Mouse (Mus musculus) limb, embryonic 12.5 days (tissue): ENCODE results near the gene Trim71. TPM values are rescaled to one million over a fixed set of nuclear protein-coding genes. Genes with fewer than 3 reads are reported as not detected.

Experiments used
- ATAC-seq: fragments of 200-750 bp; cut with Nextera tagmentation; 2 replicates; pipeline ENCODE4 v1.8.0; 2017; ENCODE audit warnings: low read depth, moderate TSS enrichment; ENCODE audit not compliant: insufficient number of reproducible peaks, insufficient read depth, low FRiP score, low TSS enrichment
- H3K27ac ChIP-seq: fragments of 300-500 bp; sonication (generic); 2 replicates; pipeline ENCODE4 v1.5.1; 2016; ENCODE audit warnings: mild to moderate bottlenecking, moderate library complexity
- H3K27me3 ChIP-seq: fragments of 300-500 bp; sonication (generic); 2 replicates; pipeline ENCODE4 v1.6.1; 2016; ENCODE audit warnings: mild to moderate bottlenecking, moderate library complexity
- H3K36me3 ChIP-seq: fragments of 300-500 bp; sonication (generic); 2 replicates; pipeline ENCODE4 v1.6.1; 2016; ENCODE audit warnings: mild to moderate bottlenecking, moderate library complexity
- H3K4me1 ChIP-seq: fragments of 300-500 bp; sonication (generic); replicated peaks from 2 replicates; pipeline ENCODE4 v1.6.1; 2016
- H3K4me2 ChIP-seq: fragments of 300-500 bp; sonication (generic); 2 replicates; pipeline ENCODE4 v1.6.1; 2016; ENCODE audit warnings: mild to moderate bottlenecking, moderate library complexity
- H3K4me3 ChIP-seq: fragments of 300-500 bp; sonication (generic); replicated peaks from 2 replicates; pipeline ENCODE4 v1.5.1; 2016; ENCODE audit warnings: mild to moderate bottlenecking
- H3K9ac ChIP-seq: fragments of 300-500 bp; sonication (generic); replicated peaks from 2 replicates; pipeline ENCODE4 v1.6.1; 2016; ENCODE audit warnings: mild to moderate bottlenecking, moderate library complexity
- H3K9me3 ChIP-seq: fragments of 300-500 bp; sonication (generic); 2 replicates; pipeline ENCODE4 v1.6.1; 2016; ENCODE audit warnings: mild to moderate bottlenecking, moderate library complexity
- WGBS: fragments of 180-500 bp; shearing (Covaris S2); methylation state at CpG from one replicate; pipeline ENCODE4 v1.1.7; 2016; 5-methylcytosine and 5-hydroxymethylcytosine counted together
- polyA plus RNA-seq: library from polyadenylated mRNA; unstranded; fragments of >200 nt; fragmentation: Nextera tagmentation; extraction: Ambion mirVana; gene quantifications from 2 replicates; pipeline ENCODE4 v1.2.1, GENCODE M21; 2016

Gene Trim71
- polyA plus RNA-seq, 1 experiment from 2014 or later = 2.3 TPM

DNA sequence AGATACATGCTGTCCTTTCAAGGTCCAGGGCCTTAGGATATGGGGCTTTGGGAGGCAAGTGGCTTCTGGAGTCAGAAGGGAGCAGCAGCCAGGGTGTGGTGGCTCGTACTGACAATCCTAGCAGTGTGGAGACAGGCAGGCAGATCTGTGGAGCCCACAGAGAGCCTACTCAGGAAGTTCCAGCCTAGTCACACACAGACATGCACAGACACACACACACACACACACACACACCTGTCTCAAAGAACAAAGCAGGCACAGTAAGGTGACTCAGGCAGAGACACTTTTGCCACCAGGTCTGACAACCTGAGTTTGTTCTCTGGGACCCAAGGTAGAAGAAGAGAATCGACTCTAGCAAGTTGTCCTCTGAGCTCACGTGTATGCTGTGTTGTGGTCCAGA, 83.2 kb downstream of the Trim71 start:
- Histone ChIP-seq H3K9ac (no peak overlapping the region), H3K9me3 (no peaks in the 10 kb centered on the region), H3K27me3 (no peaks in the 10 kb centered on the region), H3K27ac (no peak overlapping the region), H3K4me2 (no peak overlapping the region), H3K4me1 (no peaks in the 10 kb centered on the region), H3K4me3 (no peak overlapping the region), H3K36me3 (no peaks in the 10 kb centered on the region)
- ATAC-seq = no peak
- WGBS = 80% methylated on average over 3 of the region's 3 CpGs

GRCm38 (mm10) chr9:114477019-114477418, 87.2 kb downstream of the Trim71 start:
- no peak for ATAC-seq
- Histone ChIP-seq H3K27ac (no peak overlapping the region), H3K4me2 (no peak overlapping the region), H3K4me3 (no peak overlapping the region), H3K4me1 (no peaks in the 10 kb centered on the region), H3K9me3 (no peaks in the 10 kb centered on the region), H3K9ac (no peak overlapping the region), H3K27me3 (no peaks in the 10 kb centered on the region), H3K36me3 (no peaks in the 10 kb centered on the region)
- 91% methylated on average over 9 of the region's 9 CpGs for WGBS

- 75% methylated on average over 7 of the region's 7 CpGs for WGBS
- ATAC-seq = no peak
- H3K4me2 ChIP-seq = no peak overlapping the region
- no peaks in the 10 kb centered on the region for H3K9me3 ChIP-seq
- H3K4me3 ChIP-seq = no peak overlapping the region
- peaks cover 6% of the 10 kb centered on the region for H3K36me3 ChIP-seq
- H3K27ac ChIP-seq = no peak overlapping the region
- H3K27me3 ChIP-seq = no peaks in the 10 kb centered on the region
- no peaks in the 10 kb centered on the region for H3K4me1 ChIP-seq
- no peak overlapping the region for H3K9ac ChIP-seq
Measured at GRCm38 (mm10) chr9:114471892-114472291, 92.3 kb downstream of the Trim71 start.

DNA sequence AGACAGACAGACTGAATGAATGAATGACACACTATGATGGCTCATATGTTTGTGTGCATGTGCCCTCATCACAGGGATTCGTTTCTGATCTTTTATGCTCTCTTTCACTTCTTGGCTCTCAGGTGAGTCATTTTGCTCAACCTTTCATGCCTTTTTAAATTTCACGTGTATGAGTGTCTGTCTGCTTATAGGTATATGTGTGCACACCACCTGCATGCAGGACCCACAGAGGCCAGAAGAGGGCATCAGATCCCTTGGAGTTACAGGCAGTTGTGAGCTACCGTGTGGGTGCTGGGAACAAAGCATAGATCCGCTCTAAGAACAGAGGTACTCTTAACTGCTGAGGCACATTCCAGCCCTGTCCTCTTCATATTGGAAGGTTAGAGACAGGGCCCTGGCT, 95.5 kb downstream of the Trim71 start:
- WGBS = 96% methylated on average over 4 of the region's 4 CpGs
- no peak for ATAC-seq

GRCm38 (mm10) chr9:114468217-114468616, 96.0 kb downstream of the Trim71 start:
- peaks cover 32% of the 10 kb centered on the region for H3K36me3 ChIP-seq
- no peak for ATAC-seq
- 71% methylated on average over 5 of the region's 5 CpGs for WGBS
- no peaks in the 10 kb centered on the region for H3K27me3 ChIP-seq
- no peaks in the 10 kb centered on the region for H3K4me1 ChIP-seq
- no peak overlapping the region for H3K27ac ChIP-seq
- H3K9me3 ChIP-seq = no peaks in the 10 kb centered on the region
- no peak overlapping the region for H3K4me2 ChIP-seq
- no peak overlapping the region for H3K4me3 ChIP-seq
- H3K9ac ChIP-seq = no peak overlapping the region

More for the DNA sequence above, 95.5 kb downstream of the Trim71 start:
- Histone ChIP-seq H3K9me3 (no peaks in the 10 kb centered on the region), H3K4me2 (no peak overlapping the region), H3K4me1 (no peaks in the 10 kb centered on the region), H3K27me3 (no peaks in the 10 kb centered on the region), H3K36me3 (peaks cover 31% of the 10 kb centered on the region), H3K27ac (no peak overlapping the region), H3K9ac (no peak overlapping the region), H3K4me3 (no peak overlapping the region)

GRCm38 (mm10) chr9:114466871-114467270, 97.3 kb downstream of the Trim71 start:
- no peaks in the 10 kb centered on the region for H3K4me1 ChIP-seq
- no peak overlapping the region for H3K4me3 ChIP-seq
- WGBS = 88% methylated on average over 7 of the region's 7 CpGs
- H3K9ac ChIP-seq = no peak overlapping the region
- peaks cover 45% of the 10 kb centered on the region for H3K36me3 ChIP-seq
- no peak overlapping the region for H3K27ac ChIP-seq
- no peaks in the 10 kb centered on the region for H3K9me3 ChIP-seq
- ATAC-seq = no peak
- H3K4me2 ChIP-seq = no peak overlapping the region
- H3K27me3 ChIP-seq = no peaks in the 10 kb centered on the region

DNA sequence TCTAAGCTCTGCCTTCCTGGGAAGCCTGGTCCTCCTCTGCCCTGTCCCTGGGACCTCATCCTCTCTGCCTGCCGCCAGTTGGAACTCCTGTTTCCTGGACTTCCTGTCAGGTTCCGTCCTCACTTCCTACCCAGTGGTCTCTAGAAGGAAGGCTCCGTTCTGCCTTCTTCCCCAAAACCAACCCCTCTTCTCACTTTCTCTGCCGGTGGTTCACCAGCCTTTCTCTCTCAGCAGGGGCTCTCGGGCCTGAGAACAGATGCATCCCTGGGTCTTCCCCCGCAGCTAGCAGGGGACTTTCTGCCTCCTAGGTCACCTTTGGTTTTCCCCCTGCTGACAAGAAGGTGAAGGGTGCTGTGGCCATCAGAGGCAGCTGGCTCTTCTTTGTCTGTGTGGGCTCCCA, 98.7 kb downstream of the Trim71 start:
- Histone ChIP-seq H3K27ac (no peak overlapping the region), H3K4me2 (no peak overlapping the region), H3K4me3 (no peak overlapping the region), H3K9ac (no peak overlapping the region), H3K9me3 (no peaks in the 10 kb centered on the region), H3K36me3 (peaks cover 56% of the 10 kb centered on the region), H3K4me1 (no peaks in the 10 kb centered on the region), H3K27me3 (no peaks in the 10 kb centered on the region)
- 81% methylated on average over 6 of the region's 6 CpGs for WGBS
- ATAC-seq = no peak

GRCm38 (mm10) chr9:114462569-114462968, 101.6 kb downstream of the Trim71 start:
- Histone ChIP-seq H3K4me2 (no peak overlapping the region), H3K9me3 (no peaks in the 10 kb centered on the region), H3K27ac (no peak overlapping the region), H3K27me3 (no peaks in the 10 kb centered on the region), H3K4me1 (no peaks in the 10 kb centered on the region), H3K36me3 (peaks cover 66% of the 10 kb centered on the region), H3K9ac (no peak overlapping the region), H3K4me3 (no peak overlapping the region)
- WGBS = 91% methylated on average over 7 of the region's 7 CpGs
- ATAC-seq = no peak

- 83% methylated on average over 3 of the region's 3 CpGs for WGBS
- Histone ChIP-seq H3K4me1 (no peaks in the 10 kb centered on the region), H3K27me3 (no peaks in the 10 kb centered on the region), H3K9ac (no peak overlapping the region), H3K27ac (no peak overlapping the region), H3K36me3 (peaks cover 57% of the 10 kb centered on the region), H3K4me2 (no peak overlapping the region), H3K4me3 (no peak overlapping the region), H3K9me3 (no peaks in the 10 kb centered on the region)
- no peak for ATAC-seq
Measured at GRCm38 (mm10) chr9:114458436-114458835, 105.7 kb downstream of the Trim71 start.

Other genes with a start within 250 kb of the Trim71 start
- not detected in 2 replicates for gene Bcl2a1c, start 234.2 kb downstream of the Trim71 start, polyA plus RNA-seq
- 89.0 and 92.9 TPM in 2 replicates for gene Crtap, start 173.7 kb downstream of the Trim71 start, polyA plus RNA-seq
- gene Glb1, start 163.3 kb downstream of the Trim71 start, polyA plus RNA-seq = 25.0 and 27.2 TPM in 2 replicates
- gene Tmppe, start 163.3 kb downstream of the Trim71 start, polyA plus RNA-seq = 10.2 and 10.7 TPM in 2 replicates
- not detected in 2 replicates for gene Ccr4, start 59.5 kb downstream of the Trim71 start, polyA plus RNA-seq
- 0.41 and 0.70 TPM in 2 replicates for gene C130032M10Rik, start 48.7 kb downstream of the Trim71 start, polyA plus RNA-seq
- gene Cnot10, start 75.8 kb upstream of the Trim71 start, polyA plus RNA-seq = 81.9 and 82.2 TPM in 2 replicates
- gene Dync1li1, start 124.4 kb upstream of the Trim71 start, polyA plus RNA-seq = 69.0 and 77.4 TPM in 2 replicates
- gene Cmtm6, start 166.7 kb upstream of the Trim71 start, polyA plus RNA-seq = 24.9 and 26.1 TPM in 2 replicates
- 78.6 and 80.9 TPM in 2 replicates for gene Cmtm7, start 217.5 kb upstream of the Trim71 start, polyA plus RNA-seq